Mouse (Mus musculus) liver, postnatal 0 days (tissue): ENCODE results near the gene Sh2b2.

Source experiments
- CTCF ChIP-seq: sonication (generic); IDR thresholded peaks from 2 replicates; pipeline ENCODE4 v1.5.1; 2016; ENCODE audit warnings: antibody characterized with exemption, low read depth
- EP300 ChIP-seq: IDR thresholded peaks from 2 replicates; pipeline ENCODE4 v1.6.1; 2016; ENCODE audit warnings: antibody characterized with exemption, low read depth, mild to moderate bottlenecking

- TF ChIP-seq CTCF (0 out of 2 replicates have a peak, but pooled peaks have one; percentile 19), EP300 (no peak)
These were observed 46.8 kb downstream of the Sh2b2 start for GRCm38 (mm10) chr5:136199526-136199925.
